Comparison of ENCODE assay signal across 39 mouse cellular contexts in genomic region chr3:55510198-55510597, GRCm38 (mm10). TPM values are rescaled to one million over a fixed set of nuclear protein-coding genes. Genes with fewer than 3 reads are reported as not detected.
DNase-seq lines count a peak whose midpoint lies in the region; ATAC-seq and TF ChIP-seq lines count a peak whose summit lies in the region.
"Had no signal": no experiment of that assay in that cellular context is flagged by ENCODE, and none has a peak within 500 bp of the region (broad histone marks: within the 10 kb centered on the region; RNA-seq: fewer than 3 reads in every experiment).

No protein-coding gene starts in this region.

- peak; percentile 93 for DNase-seq in heart, adult 11 months
- DNase-seq in layer of hippocampus, adult 2 months (ENCODE audit: low spot score in 2 of 2): no peak
- DNase-seq in layer of hippocampus, adult 8-10 months (ENCODE audit: low spot score in 2 of 2): no peak
- DNase-seq in brain, adult 2 months (ENCODE audit: low read depth, low spot score): peak; percentile 43
- DNase-seq in spleen, postnatal 36 days (ENCODE audit: low spot score in 2 of 2): no peak
- DNase-seq in cerebellum, adult 18-20 months: no peak
- DNase-seq: adrenal gland, postnatal 14 days; cerebellum, adult 2 months; cerebellum, postnatal 36 days; gastrocnemius, postnatal 25 days; heart, postnatal 10 days; kidney, adult 8-10 months; kidney, postnatal 10 days; thymus, postnatal 4 days had no signal

- no peaks in the 10 kb centered on the region for H3K27me3 ChIP-seq in heart, embryonic 12.5 days (replicated peaks)
- no peaks in the 10 kb centered on the region for H3K27me3 ChIP-seq in limb, embryonic 12.5 days
- H3K27me3 ChIP-seq: embryonic facial prominence, embryonic 12.5 days; forebrain, embryonic 13.5 days; heart, embryonic 13.5 days; hindbrain, embryonic 15.5 days; intestine, embryonic 15.5 days; lung, embryonic 15.5 days; midbrain, embryonic 13.5 days; neural tube, embryonic 13.5 days had no signal

- H3K27ac ChIP-seq in heart, embryonic 12.5 days (ENCODE audit: poor library complexity, severe bottlenecking): no peak overlapping the region
- H3K27ac ChIP-seq in layer of hippocampus, adult 2 months: peak overlapping the region; percentile 78
- peak overlapping the region; percentile 70 for H3K27ac ChIP-seq in limb, embryonic 12.5 days
- H3K27ac ChIP-seq: forebrain, embryonic 13.5 days; heart, adult 2 months; heart, embryonic 13.5 days; hindbrain, embryonic 10.5 days; hindbrain, embryonic 15.5 days; intestine, embryonic 15.5 days; lung, embryonic 15.5 days; midbrain, embryonic 13.5 days; neural tube, embryonic 13.5 days had no signal

- WGBS in heart, embryonic 12.5 days: 71% methylated on average over 7 of the region's 7 CpGs
- 80% methylated on average over 7 of the region's 7 CpGs for WGBS in limb, embryonic 12.5 days

- no peak overlapping the region for H3K4me3 ChIP-seq in heart, embryonic 12.5 days
- no peak overlapping the region for H3K4me3 ChIP-seq in layer of hippocampus, adult 2 months
- H3K4me3 ChIP-seq in limb, embryonic 12.5 days (replicated peaks): no peak overlapping the region
- H3K4me3 ChIP-seq: embryonic facial prominence, embryonic 12.5 days; erythroblast, embryonic 14.5 days; forebrain, embryonic 13.5 days; heart, adult 2 months; heart, embryonic 13.5 days; hindbrain, embryonic 10.5 days; hindbrain, embryonic 15.5 days; intestine, embryonic 15.5 days; lung, embryonic 15.5 days; midbrain, embryonic 13.5 days; neural tube, embryonic 13.5 days had no signal

- no peak overlapping the region for H3K9ac ChIP-seq in heart, embryonic 12.5 days
- H3K9ac ChIP-seq in limb, embryonic 12.5 days (replicated peaks): no peak overlapping the region
- H3K9ac ChIP-seq: embryonic facial prominence, embryonic 12.5 days; forebrain, embryonic 13.5 days; heart, embryonic 13.5 days; hindbrain, embryonic 15.5 days; intestine, embryonic 15.5 days; lung, embryonic 15.5 days; midbrain, embryonic 13.5 days; neural tube, embryonic 13.5 days had no signal

- no peak for TF ChIP-seq CTCF in layer of hippocampus, adult 2 months (conservative IDR thresholded peaks at IDR 0.05)

- no peak for ATAC-seq in heart, embryonic 12.5 days (ENCODE audit: insufficient number of reproducible peaks, low FRiP score)
- ATAC-seq in limb, embryonic 12.5 days (ENCODE audit: insufficient number of reproducible peaks, insufficient read depth, low FRiP score, low TSS enrichment, low read depth): no peak
- ATAC-seq: forebrain, embryonic 13.5 days; intestine, embryonic 15.5 days; midbrain, embryonic 13.5 days had no signal

- H3K36me3 ChIP-seq in heart, embryonic 12.5 days: no peaks in the 10 kb centered on the region
- peaks cover 15% of the 10 kb centered on the region for H3K36me3 ChIP-seq in limb, embryonic 12.5 days
- H3K36me3 ChIP-seq: heart, embryonic 13.5 days; intestine, embryonic 15.5 days; lung, embryonic 15.5 days had no signal

- H3K4me2 ChIP-seq in heart, embryonic 12.5 days: no peak overlapping the region
- H3K4me2 ChIP-seq in limb, embryonic 12.5 days: no peak overlapping the region
- H3K4me2 ChIP-seq: embryonic facial prominence, embryonic 12.5 days; forebrain, embryonic 13.5 days; heart, embryonic 13.5 days; hindbrain, embryonic 15.5 days; intestine, embryonic 15.5 days; liver, embryonic 11.5 days; lung, embryonic 15.5 days; midbrain, embryonic 13.5 days; neural tube, embryonic 13.5 days had no signal

- H3K4me1 ChIP-seq in heart, embryonic 12.5 days (replicated peaks): 0 out of 2 replicates have a peak, but pooled peaks cover 3% of the 10 kb centered on the region
- peaks cover 41% of the 10 kb centered on the region for H3K4me1 ChIP-seq in limb, embryonic 12.5 days (replicated peaks)
- H3K4me1 ChIP-seq: forebrain, embryonic 13.5 days; heart, embryonic 13.5 days; hindbrain, embryonic 10.5 days; hindbrain, embryonic 15.5 days; intestine, embryonic 15.5 days; lung, embryonic 15.5 days; midbrain, embryonic 13.5 days; neural tube, embryonic 13.5 days had no signal

- 0 out of 2 replicates have a peak, but pooled peaks cover 3% of the 10 kb centered on the region for H3K9me3 ChIP-seq in heart, embryonic 12.5 days (replicated peaks)
- peaks cover 3% of the 10 kb centered on the region; the same call in 1 of the 2 replicates for H3K9me3 ChIP-seq in limb, embryonic 12.5 days
- H3K9me3 ChIP-seq: embryonic facial prominence, embryonic 12.5 days; forebrain, embryonic 13.5 days; heart, embryonic 13.5 days; hindbrain, embryonic 10.5 days; hindbrain, embryonic 15.5 days; intestine, embryonic 15.5 days; lung, embryonic 15.5 days; midbrain, embryonic 13.5 days; neural tube, embryonic 13.5 days had no signal

RNA-seq across cellular contexts. Expression of gene Gm21954, which starts 38.2 kb away (rescaled TPM):
- polyA plus RNA-seq in heart, embryonic 12.5 days (2016; fragmentation: Nextera tagmentation; extraction: Ambion mirVana): not detected in 2 replicates
- not detected for total RNA-seq in layer of hippocampus, adult 2 months (2021)
- total RNA-seq in layer of hippocampus, adult 8-10 months (2022): not detected
- polyA plus RNA-seq in limb, embryonic 12.5 days (2016; fragmentation: Nextera tagmentation; extraction: Ambion mirVana): not detected in 2 replicates
- total RNA-seq: adrenal gland, postnatal 14 days; gastrocnemius, adult 18-20 months; gastrocnemius, postnatal 25 days; heart, adult 2 months; heart, postnatal 10 days; layer of hippocampus, adult 18-20 months; layer of hippocampus, postnatal 25 days; left cerebral cortex, postnatal 10 days; megakaryocyte, adult 5-6 weeks; MEL had no signal
- polyA plus RNA-seq: cerebellum, adult 2 months; embryonic facial prominence, embryonic 12.5 days; erythroblast, embryonic 14.5 days; forebrain, embryonic 13.5 days; heart, adult 2 months; heart, embryonic 13.5 days; hindbrain, embryonic 10.5 days; hindbrain, embryonic 15.5 days; intestine, embryonic 15.5 days; limb, embryonic 11.5 days; liver, embryonic 11.5 days; liver, embryonic 16.5 days; lung, embryonic 15.5 days; midbrain, embryonic 13.5 days; neural tube, embryonic 13.5 days; stomach, embryonic 14.5 days; testis, adult 2 months; thymus, postnatal 0 days had no signal

Comparison
In these comparisons a context has a peak if more than half of its experiments do, and no peak if none do; other contexts are left out.
1. DNase-seq: peak in heart, adult 11 months (single experiment) and brain, adult 2 months (single experiment); none in layer of hippocampus, adult 2 months (0 of 2), layer of hippocampus, adult 8-10 months (0 of 2), spleen, postnatal 36 days (0 of 2) and cerebellum, adult 18-20 months (0 of 2).